Mouse (Mus musculus) yolk sac, embryonic 10.5 days (tissue): ENCODE measurements around the gene Cyth1.

Experiments
- DNase-seq: peaks from one replicate; pipeline ENCODE4 v3.0.0-alpha.2; 2017; ENCODE audit warnings: low spot score

The Cyth1 gene

GRCm38 (mm10) chr11:118104001-118104400 lies 144.4 kb downstream of the Cyth1 start:
- peak; percentile 56 for DNase-seq

GRCm38 (mm10) chr11:118103383-118103782 lies 145.0 kb downstream of the Cyth1 start:
- DNase-seq: no peak

GRCm38 (mm10) chr11:118102838-118103237 lies 145.6 kb downstream of the Cyth1 start:
- peak; percentile 58 for DNase-seq

GRCm38 (mm10) chr11:118101133-118101532 lies 147.3 kb downstream of the Cyth1 start:
- no peak for DNase-seq

GRCm38 (mm10) chr11:118096736-118097135 lies 151.7 kb downstream of the Cyth1 start:
- DNase-seq: no peak

GRCm38 (mm10) chr11:118095004-118095403 lies 153.4 kb downstream of the Cyth1 start:
- no peak for DNase-seq

GRCm38 (mm10) chr11:118091002-118091670 lies 157.3 kb downstream of the Cyth1 start:
- DNase-seq: no peak

- no peak for DNase-seq
Measured at GRCm38 (mm10) chr11:118088896-118089295, 159.5 kb downstream of the Cyth1 start.

- DNase-seq: no peak
Measured at GRCm38 (mm10) chr11:118085961-118086360, 162.4 kb downstream of the Cyth1 start.

GRCm38 (mm10) chr11:118085176-118085575 lies 163.2 kb downstream of the Cyth1 start:
- DNase-seq: no peak

GRCm38 (mm10) chr11:118084266-118084665 lies 164.1 kb downstream of the Cyth1 start:
- no peak for DNase-seq

- DNase-seq: no peak
Measured at GRCm38 (mm10) chr11:118083811-118084210, 164.6 kb downstream of the Cyth1 start.

GRCm38 (mm10) chr11:118082294-118082693 lies 166.1 kb downstream of the Cyth1 start:
- DNase-seq: no peak
